9 mouse cellular contexts compared by ENCODE assay signal in genomic region chr13:98944620-98945081, GRCm38 (mm10). TPM values are rescaled to one million over a fixed set of nuclear protein-coding genes. Genes with fewer than 3 reads are reported as not detected.
A peak's percentile ranks its signal among the peaks of the same experiment; 100 is the strongest.
DNase-seq lines count a peak whose midpoint lies in the region; ATAC-seq and TF ChIP-seq lines count a peak whose summit lies in the region.
"Had no signal": no experiment of that assay in that cellular context is flagged by ENCODE, and none has a peak within 500 bp of the region (broad histone marks: within the 10 kb centered on the region; RNA-seq: fewer than 3 reads in every experiment).

No protein-coding gene starts in this region.

- no peak for DNase-seq in testis, postnatal 10 days (ENCODE audit: low spot score)
- DNase-seq in heart, postnatal 0 days (ENCODE audit: low spot score) = peak; percentile 24
- DNase-seq in lung, adult 18-20 months = peak; percentile 36 to 60
- DNase-seq in right cerebral cortex, postnatal 25 days = no peak
- DNase-seq in left cerebral cortex, adult 8-10 months (ENCODE audit: low spot score in 2 of 2) = no peak
- no peak for DNase-seq in cerebellum, postnatal 25 days

- no peaks in the 10 kb centered on the region for H3K27me3 ChIP-seq in testis, adult 2 months (ENCODE audit: control insufficient read depth, insufficient read depth, low read length)
- H3K27me3 ChIP-seq in heart, postnatal 0 days (ENCODE audit: control insufficient read depth, insufficient read depth, low read length) = no peaks in the 10 kb centered on the region
- H3K27me3 ChIP-seq in stomach, embryonic 16.5 days (ENCODE audit: control insufficient read depth, insufficient read depth, low read length) = no peaks in the 10 kb centered on the region
- H3K27me3 ChIP-seq: limb, embryonic 12.5 days had no signal

- peak overlapping the region; percentile 14; the same call in 1 of the 2 replicates for H3K4me2 ChIP-seq in heart, postnatal 0 days (ENCODE audit: low read depth, low read length)
- H3K4me2 ChIP-seq in stomach, embryonic 16.5 days (ENCODE audit: low read depth, low read length) = peak overlapping the region; percentile 9
- H3K4me2 ChIP-seq: limb, embryonic 12.5 days had no signal

- WGBS in heart, postnatal 0 days = 56% methylated on average over 7 of the region's 7 CpGs
- WGBS in stomach, embryonic 16.5 days = 32% methylated on average over 7 of the region's 7 CpGs

- no peaks in the 10 kb centered on the region for H3K36me3 ChIP-seq in testis, adult 2 months (ENCODE audit: control insufficient read depth, insufficient read depth, low read length)
- H3K36me3 ChIP-seq in heart, postnatal 0 days (replicated peaks; ENCODE audit: control insufficient read depth, insufficient read depth, low read length) = no peaks in the 10 kb centered on the region
- no peaks in the 10 kb centered on the region for H3K36me3 ChIP-seq in stomach, embryonic 16.5 days (ENCODE audit: control insufficient read depth, insufficient read depth, low read length)
- H3K36me3 ChIP-seq: limb, embryonic 12.5 days had no signal

- TF ChIP-seq POLR2A in testis, adult 2 months (IDR thresholded peaks at IDR 0.05; ENCODE audit: control insufficient read depth, low read depth, low read length) = no peak

- no peaks in the 10 kb centered on the region for H3K9me3 ChIP-seq in heart, postnatal 0 days (replicated peaks; ENCODE audit: control insufficient read depth, low read length)
- no peaks in the 10 kb centered on the region for H3K9me3 ChIP-seq in stomach, embryonic 16.5 days (replicated peaks; ENCODE audit: control insufficient read depth, low read length)
- H3K9me3 ChIP-seq: limb, embryonic 12.5 days had no signal

- no peak overlapping the region for H3K9ac ChIP-seq in heart, postnatal 0 days (replicated peaks; ENCODE audit: low read depth, low read length)
- no peak overlapping the region for H3K9ac ChIP-seq in stomach, embryonic 16.5 days (ENCODE audit: low read length)
- H3K9ac ChIP-seq: limb, embryonic 12.5 days had no signal

- TF ChIP-seq EP300 in heart, postnatal 0 days (IDR thresholded peaks at IDR 0.05; ENCODE audit: low read depth) = no peak

- peak overlapping the region; percentile 29; the same call in 1 of the 2 replicates for H3K27ac ChIP-seq in testis, adult 2 months (ENCODE audit: control insufficient read depth, insufficient read depth, low read depth, low read length)
- no peak overlapping the region for H3K27ac ChIP-seq in heart, postnatal 0 days (ENCODE audit: low read depth)
- 0 out of 2 replicates have a peak overlapping the region, but pooled peaks have one; percentile 25 for H3K27ac ChIP-seq in stomach, embryonic 16.5 days (ENCODE audit: low read length)
- H3K27ac ChIP-seq: limb, embryonic 12.5 days had no signal

- ATAC-seq in heart, postnatal 0 days (ENCODE audit: insufficient read depth, low read depth) = no peak
- peak; percentile 63; the same call in 1 of the 2 replicates for ATAC-seq in stomach, embryonic 16.5 days (ENCODE audit: insufficient read depth, low FRiP score)

- no peak for TF ChIP-seq CTCF in testis, adult 2 months (IDR thresholded peaks at IDR 0.05; ENCODE audit: control insufficient read depth, insufficient read depth, insufficient replicate concordance, low read depth, low read length)
- TF ChIP-seq CTCF in heart, postnatal 0 days (IDR thresholded peaks at IDR 0.05; ENCODE audit: low read depth) = no peak

- H3K4me1 ChIP-seq in testis, adult 2 months (ENCODE audit: control insufficient read depth, insufficient read depth, low read length) = no peaks in the 10 kb centered on the region
- no peaks in the 10 kb centered on the region for H3K4me1 ChIP-seq in heart, postnatal 0 days (ENCODE audit: control insufficient read depth, insufficient read depth)
- H3K4me1 ChIP-seq in stomach, embryonic 16.5 days (ENCODE audit: control insufficient read depth, insufficient read depth, low read length) = peaks cover 6% of the 10 kb centered on the region; the same call in 1 of the 2 replicates

- no peak overlapping the region for H3K4me3 ChIP-seq in testis, adult 2 months (ENCODE audit: control insufficient read depth, low read depth, low read length)
- peak overlapping the region; percentile 24; the same call in 1 of the 2 replicates for H3K4me3 ChIP-seq in heart, postnatal 0 days (ENCODE audit: low read depth, low read length)
- peak overlapping the region; percentile 34 for H3K4me3 ChIP-seq in stomach, embryonic 16.5 days (replicated peaks; ENCODE audit: low read length)
- H3K4me3 ChIP-seq: limb, embryonic 12.5 days had no signal

RNA-seq across cellular contexts. Expression of gene Tnpo1, which starts 18.5 kb away (rescaled TPM):
- polyA plus RNA-seq in testis, adult 2 months (2012; rRNA removed) = 51.7 and 60.9 TPM in 2 replicates
- total RNA-seq in heart, postnatal 0 days (2014; rRNA removed; ENCODE audit: low replicate concordance) = 55.7 and 63.4 TPM in 2 replicates
- polyA plus RNA-seq in heart, postnatal 0 days (2015; fragmentation: Nextera tagmentation; extraction: Ambion mirVana) = 20.5 and 22.6 TPM in 2 replicates
- 50.9 and 58.3 TPM in 2 replicates for polyA plus RNA-seq in stomach, embryonic 16.5 days (2015; fragmentation: Nextera tagmentation; extraction: Ambion mirVana)
- 10 to 100 TPM; 51.7 to 66.2 (median 62.7) TPM for total RNA-seq in left cerebral cortex, adult 8-10 months (2022)

RNA-seq across cellular contexts. Expression of gene 1700024P04Rik, which starts 39.7 kb away (rescaled TPM):
- polyA plus RNA-seq in testis, adult 2 months (2012; rRNA removed) = 561 and 657 TPM in 2 replicates
- not detected in 2 replicates for total RNA-seq in heart, postnatal 0 days (2014; rRNA removed; ENCODE audit: low replicate concordance)
- polyA plus RNA-seq in heart, postnatal 0 days (2015; fragmentation: Nextera tagmentation; extraction: Ambion mirVana) = not detected in 2 replicates
- not detected in 2 replicates for polyA plus RNA-seq in stomach, embryonic 16.5 days (2015; fragmentation: Nextera tagmentation; extraction: Ambion mirVana)
- not detected for total RNA-seq in left cerebral cortex, adult 8-10 months (2022)
- polyA plus RNA-seq: limb, embryonic 12.5 days had no signal

Comparison
In these comparisons a context has a peak if more than half of its experiments do, and no peak if none do; other contexts are left out.
1. DNase-seq: peak in heart, postnatal 0 days (single experiment) and lung, adult 18-20 months (2 of 2); none in testis, postnatal 10 days (single experiment), right cerebral cortex, postnatal 25 days (single experiment), left cerebral cortex, adult 8-10 months (0 of 2) and cerebellum, postnatal 25 days (0 of 2).
2. RNA of gene 1700024P04Rik, which starts 39.7 kb away (polyA plus RNA-seq): 561 to 657 TPM in testis, adult 2 months; not detected in heart, postnatal 0 days and not detected in stomach, embryonic 16.5 days; every median in the first group is over 100 times any median in the second.